In genomic region chr1:67181165-67181564, GRCm38 (mm10) we compare ENCODE assay signal across 8 mouse cellular contexts. TPM values are rescaled to one million over a fixed set of nuclear protein-coding genes. Genes with fewer than 3 reads are reported as not detected.
DNase-seq lines count a peak whose midpoint lies in the region.

No protein-coding gene starts in this region.

- peak; percentile 6 for DNase-seq in gastrocnemius, adult 18-20 months (ENCODE audit: low spot score)
- DNase-seq in gastrocnemius, adult 8-10 months (ENCODE audit: low spot score in 2 of 2) = no peak
- peak; percentile 17 for DNase-seq in MN1 (ENCODE audit: low spot score)
- peak; percentile 83 to 89 for DNase-seq in cerebellum, postnatal 14 days
- DNase-seq in frontal cortex, postnatal 36 days (ENCODE audit: low spot score in 2 of 2) = peak; percentile 62 to 72
- peak; percentile 36 for DNase-seq in layer of hippocampus, adult 9-10 months (ENCODE audit: low spot score)
- DNase-seq in mesoderm, embryonic 11.5 days (ENCODE audit: low read depth, low spot score) = peak; percentile 68
- DNase-seq in thymus, postnatal 0 days (ENCODE audit: low spot score) = peak; percentile 38

RNA-seq across cellular contexts. Expression of gene Cps1, which starts 58.3 kb away (rescaled TPM):
- under 1 TPM in 1 of 2 experiments, not detected in 1; 0.47 TPM for total RNA-seq in gastrocnemius, adult 18-20 months (2021)
- under 1 TPM in 2 of 4 experiments, not detected in 2; 0.05 to 0.91 TPM for total RNA-seq in gastrocnemius, adult 8-10 months (2022)
- polyA plus RNA-seq in thymus, postnatal 0 days (2015; fragmentation: Nextera tagmentation; extraction: Ambion mirVana) = 0.30 and 0.36 TPM in 2 replicates

Comparison
In these comparisons a context has a peak if more than half of its experiments do, and no peak if none do; other contexts are left out.
1. DNase-seq: peak in gastrocnemius, adult 18-20 months (single experiment), MN1 (single experiment), cerebellum, postnatal 14 days (2 of 2), frontal cortex, postnatal 36 days (2 of 2), layer of hippocampus, adult 9-10 months (single experiment), mesoderm, embryonic 11.5 days (single experiment) and thymus, postnatal 0 days (single experiment); none in gastrocnemius, adult 8-10 months (0 of 2).